Mouse (Mus musculus) kidney, embryonic 15.5 days (tissue): ENCODE data around the gene Rwdd2b. TPM values are rescaled to one million over a fixed set of nuclear protein-coding genes. Genes with fewer than 3 reads are reported as not detected.

Experiments
- ATAC-seq: fragments of 200-750 bp; cut with Nextera tagmentation; replicated peaks from 2 replicates; pipeline ENCODE4 v1.8.0; 2017; ENCODE audit warnings: moderate TSS enrichment; ENCODE audit not compliant: low FRiP score
- H3K27ac ChIP-seq: fragments of 300-500 bp; sonication (generic); 2 replicates; pipeline ENCODE4 v1.5.1; 2015; ENCODE audit warnings: mild to moderate bottlenecking, inconsistent platforms
- H3K27me3 ChIP-seq: fragments of 300-500 bp; sonication (generic); 2 replicates; pipeline ENCODE4 v1.6.1; 2015; ENCODE audit warnings: inconsistent platforms
- H3K36me3 ChIP-seq: fragments of 300-500 bp; sonication (generic); 2 replicates; pipeline ENCODE4 v1.6.1; 2015; ENCODE audit warnings: inconsistent platforms
- H3K4me1 ChIP-seq: fragments of 300-500 bp; sonication (generic); 2 replicates; pipeline ENCODE4 v1.6.1; 2015; ENCODE audit warnings: inconsistent platforms
- H3K4me2 ChIP-seq: fragments of 300-500 bp; sonication (generic); 2 replicates; pipeline ENCODE4 v1.6.1; 2015; ENCODE audit warnings: moderate library complexity, mild to moderate bottlenecking, inconsistent platforms
- H3K4me3 ChIP-seq: fragments of 300-500 bp; sonication (generic); replicated peaks from 2 replicates; pipeline ENCODE4 v1.5.1; 2015; ENCODE audit warnings: mild to moderate bottlenecking, inconsistent platforms
- H3K9ac ChIP-seq: fragments of 300-500 bp; sonication (generic); 2 replicates; pipeline ENCODE4 v1.6.1; 2015; ENCODE audit warnings: mild to moderate bottlenecking, inconsistent platforms
- H3K9me3 ChIP-seq: fragments of 300-500 bp; sonication (generic); replicated peaks from 2 replicates; pipeline ENCODE4 v1.6.1; 2016; ENCODE audit warnings: inconsistent platforms
- WGBS: fragments of 180-500 bp; shearing (Covaris S2); methylation state at CpG from one replicate; pipeline ENCODE4 v1.1.7; 2015; ENCODE audit warnings: mixed read lengths; 5-methylcytosine and 5-hydroxymethylcytosine counted together
- polyA plus RNA-seq: library from polyadenylated mRNA; unstranded; fragments of >200 nt; fragmentation: Nextera tagmentation; extraction: Ambion mirVana; gene quantifications from 2 replicates; pipeline ENCODE4 v1.2.1, GENCODE M21; 2015

Rwdd2b gene
- polyA plus RNA-seq, 1 experiment from 2014 or later: 12.3 TPM

DNA sequence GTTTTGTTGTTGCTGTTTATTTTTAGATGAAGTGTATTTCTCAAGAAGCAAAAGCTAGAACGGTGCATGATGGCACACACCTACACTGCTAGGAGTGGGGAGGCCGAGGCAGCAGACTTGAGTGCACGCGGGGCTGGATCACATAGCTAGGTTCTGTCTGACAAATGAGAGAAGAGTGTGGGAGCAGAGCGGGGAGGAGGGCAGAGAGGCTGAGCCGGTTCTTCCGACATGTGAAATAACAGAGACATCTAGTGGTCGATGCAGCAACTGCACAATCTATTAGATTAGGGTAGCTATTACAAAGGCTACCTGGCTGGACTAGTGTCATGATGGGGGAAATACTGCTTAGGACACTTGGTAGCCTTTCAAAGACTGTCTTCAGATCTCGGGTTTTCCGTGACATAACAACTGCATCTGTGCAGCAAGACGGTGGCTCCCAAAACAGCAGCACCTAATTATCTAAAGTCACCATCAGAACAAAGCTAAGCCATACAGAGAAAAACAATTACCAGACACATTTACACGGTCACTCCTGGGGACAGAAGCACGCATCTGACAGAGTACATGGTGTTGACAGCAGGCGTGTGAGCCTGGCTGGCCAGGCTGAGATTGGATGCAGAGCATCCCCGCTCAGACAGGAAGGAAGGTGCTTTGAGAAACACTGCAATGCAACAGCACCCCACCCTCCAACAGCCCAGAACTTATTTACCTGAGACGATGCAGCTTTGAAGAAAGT is 46.4 kb downstream of the Rwdd2b start:
- 50% methylated on average over 16 of the region's 16 CpGs for WGBS
- ATAC-seq: peak; percentile 84
- H3K27me3 ChIP-seq: no peaks in the 10 kb centered on the region
- no peak overlapping the region for H3K4me3 ChIP-seq
- no peak overlapping the region for H3K27ac ChIP-seq
- peaks cover 69% of the 10 kb centered on the region for H3K36me3 ChIP-seq
- no peaks in the 10 kb centered on the region for H3K9me3 ChIP-seq
- no peaks in the 10 kb centered on the region for H3K4me1 ChIP-seq
- H3K4me2 ChIP-seq: no peak overlapping the region
- H3K9ac ChIP-seq: no peak overlapping the region

DNA sequence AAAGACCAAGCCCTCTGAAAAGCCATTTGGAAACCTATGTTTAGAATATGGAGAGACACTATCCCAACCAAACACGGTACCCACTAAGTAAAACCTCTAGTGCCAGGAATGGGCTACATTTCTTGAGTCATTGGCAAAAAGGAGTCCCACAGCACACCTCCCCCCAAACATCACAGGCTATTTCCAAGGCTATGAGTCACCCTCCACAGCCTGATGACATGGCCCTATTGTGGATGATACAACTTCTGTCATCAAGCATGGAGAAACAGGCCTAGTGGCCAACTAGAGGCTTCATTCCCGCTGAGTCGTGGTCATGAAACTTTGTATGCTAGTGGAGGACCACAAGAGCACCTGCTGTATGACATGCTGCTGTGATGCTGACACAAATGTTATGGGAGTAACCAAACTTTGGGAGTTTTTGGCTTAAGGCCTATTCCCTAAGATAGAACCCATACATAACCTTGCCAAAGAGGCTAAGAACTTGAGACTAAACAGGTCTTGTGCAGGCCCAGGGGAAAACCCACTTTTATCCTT is 52.9 kb downstream of the Rwdd2b start:
- H3K27me3 ChIP-seq: no peaks in the 10 kb centered on the region
- H3K36me3 ChIP-seq: peaks cover 68% of the 10 kb centered on the region
- no peak overlapping the region for H3K4me3 ChIP-seq
- H3K4me1 ChIP-seq: no peaks in the 10 kb centered on the region
- no peaks in the 10 kb centered on the region for H3K9me3 ChIP-seq
- no peak overlapping the region for H3K27ac ChIP-seq
- ATAC-seq: no peak
- 98% methylated on average over 3 of the region's 3 CpGs for WGBS
- no peak overlapping the region for H3K9ac ChIP-seq
- H3K4me2 ChIP-seq: no peak overlapping the region

DNA sequence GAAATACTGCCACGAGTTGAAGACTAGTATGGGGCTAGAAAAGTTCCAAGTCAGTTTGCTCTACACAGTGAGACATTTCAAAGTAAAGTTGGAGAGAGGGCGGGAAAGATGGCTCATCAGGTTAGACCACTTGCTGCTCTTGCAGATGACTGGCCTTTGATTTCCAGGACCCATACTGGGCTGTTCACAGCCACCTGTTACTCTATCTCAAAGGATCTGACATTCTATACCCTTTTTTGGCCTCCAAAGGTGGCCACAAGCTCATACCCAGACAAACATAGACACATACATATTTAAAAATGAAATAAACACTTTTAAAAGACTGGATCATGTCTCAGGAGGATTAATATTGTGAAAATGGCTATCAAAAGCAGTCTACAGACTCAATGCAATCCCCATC is 56.0 kb downstream of the Rwdd2b start:
- no peak overlapping the region for H3K9ac ChIP-seq
- no peak overlapping the region for H3K4me3 ChIP-seq
- no peaks in the 10 kb centered on the region for H3K4me1 ChIP-seq
- no peaks in the 10 kb centered on the region for H3K9me3 ChIP-seq
- 77% methylated on average over 2 of the region's 2 CpGs for WGBS
- ATAC-seq: no peak
- H3K27me3 ChIP-seq: no peaks in the 10 kb centered on the region
- H3K4me2 ChIP-seq: no peak overlapping the region
- no peak overlapping the region for H3K27ac ChIP-seq
- H3K36me3 ChIP-seq: peaks cover 89% of the 10 kb centered on the region

Other genes with a start within 250 kb of the Rwdd2b start
- gene N6amt1, start 86.4 kb downstream of the Rwdd2b start, polyA plus RNA-seq: 28.4 and 29.5 TPM in 2 replicates
- gene Ltn1, start 8.0 kb downstream of the Rwdd2b start, polyA plus RNA-seq: 26.9 and 28.4 TPM in 2 replicates
- gene Usp16, start 14.1 kb upstream of the Rwdd2b start, polyA plus RNA-seq: 37.8 and 46.1 TPM in 2 replicates
- gene Cct8, start 55.3 kb upstream of the Rwdd2b start, polyA plus RNA-seq: 479 and 502 TPM in 2 replicates
- 2.2 and 2.4 TPM in 2 replicates for gene Map3k7cl, start 112.8 kb upstream of the Rwdd2b start, polyA plus RNA-seq